Mouse (Mus musculus): ENCODE data around the gene Lbr. TPM values are rescaled to one million over a fixed set of nuclear protein-coding genes. Genes with fewer than 3 reads are reported as not detected.
"Not testable (repeated sequence)": the region's sequence is repeated elsewhere in the genome, so short reads cannot be mapped to it uniquely, and the experiment has no call there.

The Lbr gene
- polyA plus RNA-seq, 1 experiment from 2014 or later = 284 TPM

- Histone ChIP-seq H3K9ac (no peak overlapping the region), H3K27ac (no peak overlapping the region), H3K4me2 (no peak overlapping the region), H3K9me3 (replicated peaks) (no peaks in the 10 kb centered on the region), H3K27me3 (replicated peaks) (no peaks in the 10 kb centered on the region), H3K36me3 (peaks cover 100% of the 10 kb centered on the region), H3K4me3 (no peak overlapping the region), H3K4me1 (peaks cover 2% of the 10 kb centered on the region; the same call in 1 of the 2 replicates)
- no peak for ATAC-seq
- 88% methylated on average over 5 of the region's 5 CpGs for WGBS (ENCODE audit: insufficient replicate concordance)
Observed at GRCm38 (mm10) chr1:181832720-181833119, 10.1 kb downstream of the Lbr start.

GRCm38 (mm10) chr1:181828365-181828764, 14.5 kb downstream of the Lbr start:
- ATAC-seq = 0 out of 2 replicates have a peak, but pooled peaks have one; percentile 27
- Histone ChIP-seq H3K36me3 (peaks cover 100% of the 10 kb centered on the region), H3K4me2 (no peak overlapping the region), H3K27me3 (replicated peaks) (no peaks in the 10 kb centered on the region), H3K9me3 (replicated peaks) (no peaks in the 10 kb centered on the region), H3K27ac (no peak overlapping the region), H3K4me1 (no peaks in the 10 kb centered on the region), H3K9ac (no peak overlapping the region), H3K4me3 (no peak overlapping the region)
- 87% methylated on average over 5 of the region's 5 CpGs for WGBS (ENCODE audit: insufficient replicate concordance)

- H3K4me1 ChIP-seq = no peaks in the 10 kb centered on the region
- ATAC-seq = no peak
- no peaks in the 10 kb centered on the region for H3K9me3 ChIP-seq (replicated peaks)
- H3K9ac ChIP-seq = no peak overlapping the region
- H3K27me3 ChIP-seq (replicated peaks) = no peaks in the 10 kb centered on the region
- no peak overlapping the region for H3K4me2 ChIP-seq
- H3K4me3 ChIP-seq = no peak overlapping the region
- no peak overlapping the region for H3K27ac ChIP-seq
- 98% methylated on average over 7 of the region's 7 CpGs for WGBS (ENCODE audit: insufficient replicate concordance)
- H3K36me3 ChIP-seq = peaks cover 100% of the 10 kb centered on the region
Observed at GRCm38 (mm10) chr1:181826716-181827115, 16.1 kb downstream of the Lbr start.

GRCm38 (mm10) chr1:181811481-181812223, 31.2 kb downstream of the Lbr start:
- no peak overlapping the region for H3K4me3 ChIP-seq
- WGBS (ENCODE audit: insufficient replicate concordance) = 89% methylated on average over 18 of the region's 18 CpGs
- no peaks in the 10 kb centered on the region for H3K4me1 ChIP-seq
- no peak overlapping the region for H3K9ac ChIP-seq
- ATAC-seq = no peak
- H3K9me3 ChIP-seq (replicated peaks) = no peaks in the 10 kb centered on the region
- no peak overlapping the region for H3K27ac ChIP-seq
- peaks cover 41% of the 10 kb centered on the region for H3K36me3 ChIP-seq
- no peaks in the 10 kb centered on the region for H3K27me3 ChIP-seq (replicated peaks)
- no peak overlapping the region for H3K4me2 ChIP-seq

- no peak for ATAC-seq
- Histone ChIP-seq H3K4me1 (no peaks in the 10 kb centered on the region), H3K27ac (no peak overlapping the region), H3K27me3 (replicated peaks) (no peaks in the 10 kb centered on the region), H3K4me3 (no peak overlapping the region), H3K9ac (no peak overlapping the region), H3K4me2 (no peak overlapping the region), H3K36me3 (no peaks in the 10 kb centered on the region), H3K9me3 (replicated peaks) (no peaks in the 10 kb centered on the region)
- 72% methylated on average over 4 of the region's 4 CpGs for WGBS (ENCODE audit: insufficient replicate concordance)
Observed at GRCm38 (mm10) chr1:181800667-181801066, 42.2 kb downstream of the Lbr start.

GRCm38 (mm10) chr1:181799911-181800310, 42.9 kb downstream of the Lbr start:
- Histone ChIP-seq H3K27me3 (replicated peaks) (no peaks in the 10 kb centered on the region), H3K9me3 (replicated peaks) (no peaks in the 10 kb centered on the region), H3K9ac (no peak overlapping the region), H3K36me3 (no peaks in the 10 kb centered on the region), H3K4me2 (no peak overlapping the region), H3K4me1 (no peaks in the 10 kb centered on the region), H3K4me3 (no peak overlapping the region), H3K27ac (no peak overlapping the region)
- 83% methylated on average over 3 of the region's 3 CpGs for WGBS (ENCODE audit: insufficient replicate concordance)
- ATAC-seq = no peak

- H3K9me3 ChIP-seq (replicated peaks) = no peaks in the 10 kb centered on the region
- H3K27ac ChIP-seq = no peak overlapping the region
- H3K36me3 ChIP-seq = no peaks in the 10 kb centered on the region
- H3K27me3 ChIP-seq (replicated peaks) = no peaks in the 10 kb centered on the region
- WGBS (ENCODE audit: insufficient replicate concordance) = 67% methylated on average over 2 of the region's 2 CpGs
- no peak overlapping the region for H3K4me3 ChIP-seq
- H3K4me2 ChIP-seq = no peak overlapping the region
- H3K4me1 ChIP-seq = no peaks in the 10 kb centered on the region
- no peak overlapping the region for H3K9ac ChIP-seq
- no peak for ATAC-seq
Observed at GRCm38 (mm10) chr1:181793541-181793940, 49.3 kb downstream of the Lbr start.

GRCm38 (mm10) chr1:181789952-181790351, 52.9 kb downstream of the Lbr start:
- Histone ChIP-seq H3K36me3 (no peaks in the 10 kb centered on the region), H3K27me3 (replicated peaks) (no peaks in the 10 kb centered on the region), H3K4me1 (no peaks in the 10 kb centered on the region), H3K4me2 (no peak overlapping the region), H3K9me3 (replicated peaks) (no peaks in the 10 kb centered on the region), H3K4me3 (no peak overlapping the region), H3K9ac (no peak overlapping the region), H3K27ac (no peak overlapping the region)
- 48% methylated on average over 6 of the region's 6 CpGs for whole genome bisulfite sequencing (ENCODE audit: insufficient replicate concordance)
- ATAC-seq = no peak

- 86% methylated on average over 11 of the region's 11 CpGs for WGBS (ENCODE audit: insufficient replicate concordance)
- H3K36me3 ChIP-seq; H3K4me3 ChIP-seq; H3K9me3 ChIP-seq (replicated peaks); H3K4me2 ChIP-seq; H3K9ac ChIP-seq; ATAC-seq; H3K27ac ChIP-seq; H3K27me3 ChIP-seq (replicated peaks); H3K4me1 ChIP-seq: not testable (repeated sequence)
Observed at GRCm38 (mm10) chr1:181782600-181782999, 60.2 kb downstream of the Lbr start.

- no peaks in the 10 kb centered on the region for H3K27me3 ChIP-seq (replicated peaks)
- no peak overlapping the region for H3K4me3 ChIP-seq
- H3K9ac ChIP-seq = no peak overlapping the region
- H3K27ac ChIP-seq = no peak overlapping the region
- H3K9me3 ChIP-seq (replicated peaks) = peaks cover 3% of the 10 kb centered on the region; the same call in 1 of the 2 replicates
- H3K4me2 ChIP-seq = no peak overlapping the region
- H3K36me3 ChIP-seq = no peaks in the 10 kb centered on the region
- 43% methylated on average over 1 of the region's 1 CpGs for WGBS (ENCODE audit: insufficient replicate concordance)
- no peak for ATAC-seq
- H3K4me1 ChIP-seq = no peaks in the 10 kb centered on the region
Observed at GRCm38 (mm10) chr1:181776541-181776940, 66.3 kb downstream of the Lbr start.

- no peak overlapping the region for H3K4me2 ChIP-seq
- H3K4me3 ChIP-seq = no peak overlapping the region
- no peak overlapping the region for H3K9ac ChIP-seq
- no peaks in the 10 kb centered on the region for H3K27me3 ChIP-seq (replicated peaks)
- WGBS (ENCODE audit: insufficient replicate concordance) = 83% methylated on average over 3 of the region's 3 CpGs
- peaks cover 3% of the 10 kb centered on the region; the same call in 1 of the 2 replicates for H3K9me3 ChIP-seq (replicated peaks)
- H3K36me3 ChIP-seq = no peaks in the 10 kb centered on the region
- no peak for ATAC-seq
- H3K27ac ChIP-seq = no peak overlapping the region
- no peaks in the 10 kb centered on the region for H3K4me1 ChIP-seq
Observed at GRCm38 (mm10) chr1:181771871-181772270, 71.0 kb downstream of the Lbr start.

- no peak for ATAC-seq
- Histone ChIP-seq H3K4me3 (no peak overlapping the region), H3K9me3 (replicated peaks) (no peaks in the 10 kb centered on the region), H3K36me3 (no peaks in the 10 kb centered on the region), H3K4me1 (no peaks in the 10 kb centered on the region), H3K4me2 (no peak overlapping the region), H3K9ac (no peak overlapping the region), H3K27ac (no peak overlapping the region), H3K27me3 (replicated peaks) (no peaks in the 10 kb centered on the region)
- WGBS (ENCODE audit: insufficient replicate concordance) = 51% methylated on average over 14 of the region's 14 CpGs
Observed at GRCm38 (mm10) chr1:181769392-181769791, 73.5 kb downstream of the Lbr start.
